Mouse (Mus musculus) lung, embryonic 15.5 days (tissue): ENCODE measurements around the gene Gm20431. TPM values are rescaled to one million over a fixed set of nuclear protein-coding genes. Genes with fewer than 3 reads are reported as not detected.

Experiments used
- ATAC-seq: fragments of 200-750 bp; cut with Nextera tagmentation; 2 replicates; pipeline ENCODE4 v1.8.0; 2017; ENCODE audit warnings: moderate number of reproducible peaks, borderline replicate concordance; ENCODE audit not compliant: low FRiP score, low TSS enrichment; ENCODE audit errors: extremely low read depth
- H3K27ac ChIP-seq: fragments of 300-500 bp; sonication (generic); 2 replicates; pipeline ENCODE4 v1.5.1; 2015; ENCODE audit warnings: moderate library complexity, mild to moderate bottlenecking, inconsistent platforms
- H3K27me3 ChIP-seq: fragments of 300-500 bp; sonication (generic); 2 replicates; pipeline ENCODE4 v1.6.1; 2015; ENCODE audit warnings: inconsistent platforms
- H3K36me3 ChIP-seq: fragments of 300-500 bp; sonication (generic); 2 replicates; pipeline ENCODE4 v1.6.1; 2015; ENCODE audit warnings: inconsistent platforms
- H3K4me1 ChIP-seq: fragments of 300-500 bp; sonication (generic); 2 replicates; pipeline ENCODE4 v1.6.1; 2015; ENCODE audit warnings: inconsistent platforms
- H3K4me2 ChIP-seq: fragments of 300-500 bp; sonication (generic); 2 replicates; pipeline ENCODE4 v1.6.1; 2015; ENCODE audit warnings: inconsistent platforms, mild to moderate bottlenecking, moderate library complexity
- H3K4me3 ChIP-seq: fragments of 300-500 bp; sonication (generic); 2 replicates; pipeline ENCODE4 v1.5.1; 2015; ENCODE audit warnings: mild to moderate bottlenecking, inconsistent platforms
- H3K9ac ChIP-seq: fragments of 300-500 bp; sonication (generic); 2 replicates; pipeline ENCODE4 v1.6.1; 2015; ENCODE audit warnings: inconsistent platforms
- H3K9me3 ChIP-seq: fragments of 300-500 bp; sonication (generic); 2 replicates; pipeline ENCODE4 v1.6.1; 2016; ENCODE audit warnings: inconsistent platforms
- WGBS: fragments of 180-500 bp; shearing (Covaris S2); methylation state at CpG from one replicate; pipeline ENCODE4 v1.1.7; 2015; 5-methylcytosine and 5-hydroxymethylcytosine counted together
- polyA plus RNA-seq: library from polyadenylated mRNA; unstranded; fragments of >200 nt; fragmentation: Nextera tagmentation; extraction: Ambion mirVana; gene quantifications from 2 replicates; pipeline ENCODE4 v1.2.1, GENCODE M21; 2015

The Gm20431 gene
- polyA plus RNA-seq, 1 experiment from 2014 or later = 3.5 TPM

GRCm38 (mm10) chr2:167640279-167640678 is 21.0 kb downstream of the Gm20431 start:
- Histone ChIP-seq H3K4me2 (no peak overlapping the region), H3K9ac (no peak overlapping the region), H3K36me3 (peaks cover 14% of the 10 kb centered on the region), H3K4me3 (no peak overlapping the region), H3K27ac (no peak overlapping the region), H3K9me3 (no peaks in the 10 kb centered on the region), H3K4me1 (no peaks in the 10 kb centered on the region), H3K27me3 (no peaks in the 10 kb centered on the region)
- WGBS = 80% methylated on average over 3 of the region's 3 CpGs
- ATAC-seq = no peak

DNA sequence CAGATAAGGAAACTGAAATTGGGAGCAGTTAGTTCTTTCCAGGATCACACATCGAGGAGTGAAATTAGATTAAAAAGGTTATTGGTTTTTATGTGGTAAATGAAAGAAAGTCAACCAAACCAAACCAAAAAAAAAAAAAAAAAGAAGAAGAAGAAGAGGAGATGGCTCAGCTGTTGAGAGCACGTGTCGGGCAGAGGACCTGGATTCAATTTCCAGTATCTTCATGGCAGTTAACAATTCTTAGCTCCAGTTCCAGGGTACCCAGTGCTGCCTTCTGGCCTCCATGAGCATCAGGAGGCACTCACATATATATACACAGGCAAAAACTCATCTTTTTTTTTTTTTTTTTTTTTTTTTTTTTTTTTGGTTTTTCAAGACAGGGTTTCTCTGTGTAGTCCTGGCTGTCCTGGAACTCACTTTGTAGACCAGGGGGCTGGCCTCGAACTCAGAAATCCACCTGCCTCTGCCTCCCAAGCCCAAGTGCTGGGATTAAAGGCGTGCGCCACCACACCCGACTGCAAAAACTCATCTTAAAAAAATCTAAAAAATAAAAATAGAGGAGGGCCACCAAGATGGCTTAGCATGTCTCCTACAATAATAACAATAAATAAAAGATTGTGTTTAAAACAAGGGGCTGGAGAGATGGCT is 26.3 kb downstream of the Gm20431 start:
- no peak overlapping the region for H3K9ac ChIP-seq
- peak overlapping the region; percentile 61 for H3K4me2 ChIP-seq
- H3K27ac ChIP-seq = no peak overlapping the region
- peak overlapping the region; percentile 32 for H3K4me3 ChIP-seq
- ATAC-seq = no peak
- H3K4me1 ChIP-seq = peaks cover 31% of the 10 kb centered on the region
- no peaks in the 10 kb centered on the region for H3K27me3 ChIP-seq
- no peaks in the 10 kb centered on the region for H3K36me3 ChIP-seq
- H3K9me3 ChIP-seq = no peaks in the 10 kb centered on the region
- 70% methylated on average over 7 of the region's 7 CpGs for WGBS

GRCm38 (mm10) chr2:167634338-167634770 is 26.9 kb downstream of the Gm20431 start:
- peak; percentile 82 for ATAC-seq
- H3K4me2 ChIP-seq = peak overlapping the region; percentile 61
- WGBS = under 1% methylated on average over 15 of the region's 15 CpGs
- no peaks in the 10 kb centered on the region for H3K27me3 ChIP-seq
- H3K4me1 ChIP-seq = peaks cover 38% of the 10 kb centered on the region
- H3K27ac ChIP-seq = peak overlapping the region; percentile 46; the same call in 1 of the 2 replicates
- H3K9ac ChIP-seq = peak overlapping the region; percentile 44
- no peaks in the 10 kb centered on the region for H3K36me3 ChIP-seq
- H3K9me3 ChIP-seq = no peaks in the 10 kb centered on the region
- H3K4me3 ChIP-seq = peak overlapping the region; percentile 32

- Histone ChIP-seq H3K9ac (peak overlapping the region; percentile 44; the same call in 1 of the 2 replicates), H3K4me2 (peak overlapping the region; percentile 61; the same call in 1 of the 2 replicates), H3K9me3 (no peaks in the 10 kb centered on the region), H3K4me3 (no peak overlapping the region), H3K27ac (peak overlapping the region; percentile 46; the same call in 1 of the 2 replicates), H3K4me1 (peaks cover 46% of the 10 kb centered on the region), H3K27me3 (no peaks in the 10 kb centered on the region), H3K36me3 (no peaks in the 10 kb centered on the region)
- 78% methylated on average over 6 of the region's 6 CpGs for WGBS
- ATAC-seq = no peak
These were observed 27.8 kb downstream of the Gm20431 start for GRCm38 (mm10) chr2:167633537-167633872.

GRCm38 (mm10) chr2:167632731-167633536 is 28.4 kb downstream of the Gm20431 start:
- Histone ChIP-seq H3K4me1 (peaks cover 50% of the 10 kb centered on the region), H3K36me3 (no peaks in the 10 kb centered on the region), H3K4me2 (peak overlapping the region; percentile 62), H3K27ac (peak overlapping the region; percentile 86), H3K9ac (peak overlapping the region; percentile 79; the same call in 1 of the 2 replicates), H3K9me3 (no peaks in the 10 kb centered on the region), H3K27me3 (no peaks in the 10 kb centered on the region), H3K4me3 (peak overlapping the region; percentile 72)
- ATAC-seq = no peak
- 68% methylated on average over 12 of the region's 12 CpGs for WGBS

- Histone ChIP-seq H3K27me3 (no peaks in the 10 kb centered on the region), H3K9me3 (no peaks in the 10 kb centered on the region), H3K27ac (peak within 1 kb of the TSS; percentile 86), H3K4me3 (peak within 1 kb of the TSS; percentile 72), H3K9ac (peak within 1 kb of the TSS; percentile 79), H3K36me3 (0 out of 2 replicates have a peak, but pooled peaks cover 3% of the 10 kb centered on the region), H3K4me2 (peak within 1 kb of the TSS; percentile 80), H3K4me1 (peaks cover 50% of the 10 kb centered on the region)
- under 1% methylated on average over 87 of the region's 87 CpGs for WGBS
- ATAC-seq = peak; percentile 84
These were observed 29.5 kb downstream of the Gm20431 start, which contains the start of gene Ube2v1 for GRCm38 (mm10) chr2:167631591-167632448. Gene Ube2v1 (minus strand): TSS chr2:167632095.

DNA sequence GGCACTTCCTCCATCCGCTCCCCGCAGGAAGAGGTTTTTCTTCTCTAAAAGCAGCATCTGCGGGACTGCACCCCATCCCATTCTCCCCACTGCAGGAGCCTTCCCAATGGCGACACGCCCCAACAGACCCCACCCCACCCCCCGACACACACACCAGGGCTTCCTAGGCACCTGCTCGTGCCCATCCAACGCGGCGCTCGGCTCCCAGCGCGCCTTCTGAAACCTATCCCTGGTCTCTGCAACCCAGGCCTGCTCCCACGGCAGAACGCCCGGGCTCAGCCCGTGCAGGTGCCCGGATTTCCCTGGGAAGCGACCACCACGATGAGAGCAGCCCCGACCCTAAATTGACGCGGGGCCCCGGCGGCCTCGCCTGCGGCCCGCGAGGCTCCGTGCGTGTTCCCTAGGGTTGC is 30.1 kb downstream of the Gm20431 start:
- Histone ChIP-seq H3K4me3 (peak overlapping the region; percentile 72), H3K9ac (peak overlapping the region; percentile 79), H3K27me3 (no peaks in the 10 kb centered on the region), H3K27ac (peak overlapping the region; percentile 86), H3K4me1 (peaks cover 50% of the 10 kb centered on the region), H3K4me2 (peak overlapping the region; percentile 80), H3K36me3 (0 out of 2 replicates have a peak, but pooled peaks cover 5% of the 10 kb centered on the region), H3K9me3 (no peaks in the 10 kb centered on the region)
- ATAC-seq = no peak
- WGBS = under 1% methylated on average over 30 of the region's 31 CpGs

GRCm38 (mm10) chr2:167630421-167630820 is 30.9 kb downstream of the Gm20431 start:
- H3K9me3 ChIP-seq = no peaks in the 10 kb centered on the region
- H3K36me3 ChIP-seq = 0 out of 2 replicates have a peak, but pooled peaks cover 5% of the 10 kb centered on the region
- no peaks in the 10 kb centered on the region for H3K27me3 ChIP-seq
- 0 out of 2 replicates have a peak overlapping the region, but pooled peaks have one; percentile 41 for H3K27ac ChIP-seq
- H3K4me2 ChIP-seq = peak overlapping the region; percentile 80
- peak overlapping the region; percentile 79 for H3K9ac ChIP-seq
- ATAC-seq = no peak
- 56% methylated on average over 5 of the region's 5 CpGs for WGBS
- peak overlapping the region; percentile 72 for H3K4me3 ChIP-seq
- peaks cover 50% of the 10 kb centered on the region for H3K4me1 ChIP-seq

DNA sequence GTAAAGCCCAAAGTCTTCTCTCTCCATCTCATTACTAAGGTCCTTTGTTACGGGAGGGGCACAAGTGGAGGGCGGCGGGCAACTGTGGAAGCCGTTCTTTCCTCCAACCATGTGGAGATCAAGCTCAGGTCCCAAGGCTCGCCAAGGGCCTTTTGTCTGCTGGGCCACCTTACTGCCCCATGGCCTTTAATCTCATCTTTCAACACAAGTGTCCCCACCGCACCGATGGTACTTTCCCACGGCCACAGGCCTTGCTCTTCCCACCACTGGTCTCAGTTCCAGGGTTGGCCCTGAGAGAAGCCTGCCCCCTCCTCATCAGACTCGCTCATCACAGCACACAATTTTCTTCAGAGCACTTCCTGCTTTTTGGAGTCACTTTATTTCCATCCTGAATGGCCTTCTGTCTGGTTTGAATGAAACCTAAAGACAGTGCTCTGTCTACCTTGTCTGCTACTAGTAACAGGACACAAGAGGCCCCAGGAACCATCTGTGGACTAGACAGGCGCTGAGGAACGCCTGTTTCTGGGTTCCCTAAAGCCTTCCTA is 31.6 kb downstream of the Gm20431 start:
- Histone ChIP-seq H3K27ac (peak overlapping the region; percentile 41; the same call in 1 of the 2 replicates), H3K9ac (peak overlapping the region; percentile 79), H3K4me3 (peak overlapping the region; percentile 72), H3K4me1 (peaks cover 50% of the 10 kb centered on the region), H3K4me2 (peak overlapping the region; percentile 80), H3K9me3 (no peaks in the 10 kb centered on the region), H3K27me3 (no peaks in the 10 kb centered on the region), H3K36me3 (0 out of 2 replicates have a peak, but pooled peaks cover 5% of the 10 kb centered on the region)
- WGBS = 70% methylated on average over 11 of the region's 11 CpGs
- ATAC-seq = no peak

DNA sequence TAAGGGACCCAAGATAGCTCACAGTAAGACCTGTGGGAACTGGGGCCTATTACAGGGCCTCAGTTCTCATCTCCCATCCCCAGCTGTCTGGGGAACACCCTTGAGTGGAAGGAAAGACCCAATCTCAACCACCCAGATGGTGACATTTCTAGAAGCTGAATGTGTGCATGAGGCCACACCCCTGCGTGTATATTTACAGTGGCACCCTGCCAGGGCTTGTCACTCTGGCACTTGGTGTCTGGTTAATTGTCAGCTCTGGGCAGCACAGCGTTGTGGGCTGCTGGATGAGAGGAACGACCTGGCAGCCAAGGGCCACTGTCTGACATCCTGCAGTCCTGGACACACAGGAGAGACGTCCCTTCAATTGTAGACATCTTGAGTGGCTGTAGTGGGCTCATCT is 32.4 kb downstream of the Gm20431 start:
- H3K4me1 ChIP-seq = peaks cover 47% of the 10 kb centered on the region
- no peak overlapping the region for H3K4me2 ChIP-seq
- H3K36me3 ChIP-seq = 0 out of 2 replicates have a peak, but pooled peaks cover 5% of the 10 kb centered on the region
- H3K27ac ChIP-seq = peak overlapping the region; percentile 41
- no peaks in the 10 kb centered on the region for H3K27me3 ChIP-seq
- H3K4me3 ChIP-seq = no peak overlapping the region
- H3K9me3 ChIP-seq = no peaks in the 10 kb centered on the region
- 15% methylated on average over 4 of the region's 4 CpGs for WGBS
- no peak overlapping the region for H3K9ac ChIP-seq
- ATAC-seq = no peak

- WGBS = 89% methylated on average over 7 of the region's 7 CpGs
- no peak overlapping the region for H3K9ac ChIP-seq
- no peaks in the 10 kb centered on the region for H3K27me3 ChIP-seq
- no peak overlapping the region for H3K4me3 ChIP-seq
- no peak for ATAC-seq
- no peak overlapping the region for H3K4me2 ChIP-seq
- no peak overlapping the region for H3K27ac ChIP-seq
- H3K36me3 ChIP-seq = 0 out of 2 replicates have a peak, but pooled peaks cover 5% of the 10 kb centered on the region
- H3K9me3 ChIP-seq = no peaks in the 10 kb centered on the region
- H3K4me1 ChIP-seq = peaks cover 33% of the 10 kb centered on the region
These were observed 34.3 kb downstream of the Gm20431 start for GRCm38 (mm10) chr2:167627019-167627418.
